Mouse (Mus musculus) adrenal gland, postnatal 36 days (tissue): ENCODE measurements around the gene Olfr456. TPM values are rescaled to one million over a fixed set of nuclear protein-coding genes. Genes with fewer than 3 reads are reported as not detected.
"Not testable (repeated sequence)": the region's sequence is repeated elsewhere in the genome, so short reads cannot be mapped to it uniquely, and the experiment has no call there.

Experiments used
- DNase-seq, 2 experiments: peaks; one replicate each; pipeline ENCODE4 v3.0.0; 2021; ENCODE audit warnings: mixed read lengths in 1 of 2
- long read RNA-seq, 2 experiments: library from polyadenylated mRNA; stranded (forward); transcript quantifications; one replicate each; pipeline ENCODE4 v2.0.0; 2021; ENCODE audit warnings: borderline sequencing depth in 2 of 2
- total RNA-seq, 2 experiments: library from RNA; stranded (reverse); gene quantifications; 2 replicates each; pipeline ENCODE4 v1.2.3; 2021

The Olfr456 gene
- total RNA-seq = not detected
- long read RNA-seq, experiment 1 = 0 reads
- long read RNA-seq, experiment 2 = 0 reads

DNA sequence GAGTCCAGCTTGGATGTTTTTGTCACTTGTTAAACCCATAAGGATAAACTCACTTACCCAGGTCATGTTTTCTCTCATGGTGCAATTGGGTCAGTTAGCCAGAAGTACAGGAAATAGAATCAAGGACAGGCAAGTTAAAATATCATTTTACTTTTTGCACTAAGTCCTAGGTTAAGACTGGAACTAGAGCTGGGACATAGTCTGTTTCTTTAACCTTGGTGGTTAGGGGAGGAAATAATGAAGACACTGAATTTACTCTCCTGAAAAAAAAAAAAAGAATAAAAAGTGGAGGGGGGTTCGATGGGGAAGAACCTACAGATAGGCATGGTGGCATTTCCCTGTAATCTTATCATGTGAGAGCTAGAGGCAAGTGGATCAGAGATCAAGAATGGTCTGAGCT lies at the start of gene Olfr456:
Gene Olfr456, minus strand, starts transcription at position 101 of the 400 bp plus-strand sequence.
- no peak for DNase-seq

DNA sequence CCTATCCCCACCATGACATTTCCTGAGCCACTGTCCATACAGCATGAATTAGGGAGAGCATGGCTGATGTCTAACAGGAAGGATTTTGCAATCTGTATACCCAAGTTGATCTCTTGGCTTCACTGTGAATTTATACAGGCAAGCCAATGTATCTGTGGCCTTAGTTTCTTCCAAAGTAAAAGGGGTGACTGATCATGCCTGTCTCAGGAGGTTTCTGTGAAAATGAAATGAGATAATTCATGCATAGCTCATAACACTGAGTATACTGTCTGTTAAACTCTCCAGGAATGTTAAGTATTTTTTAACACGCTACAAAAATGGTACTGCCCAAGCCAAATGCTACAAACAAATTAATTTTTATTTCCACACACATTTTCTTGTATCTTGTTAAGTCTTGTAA lies 26.4 kb upstream of the Olfr456 start:
- DNase-seq = no peak

DNA sequence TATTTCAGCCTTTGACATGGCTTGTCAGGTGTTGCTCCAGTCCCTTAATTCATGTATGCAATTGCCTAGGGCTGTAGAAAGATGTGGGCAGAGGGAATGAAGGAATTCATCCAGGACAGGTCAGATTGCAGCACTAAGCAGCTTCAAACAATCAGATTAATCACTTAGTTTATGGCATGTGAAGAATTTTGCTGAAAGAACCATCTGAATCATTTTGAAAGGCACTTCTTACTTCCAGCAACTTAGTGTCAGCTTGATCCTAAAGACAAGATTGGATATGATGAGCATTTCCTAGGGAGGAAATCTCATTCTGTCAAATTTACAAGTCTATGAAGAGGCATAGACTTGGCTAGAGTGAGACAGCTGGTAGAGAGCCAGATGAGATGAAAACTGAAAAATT lies 22.3 kb upstream of the Olfr456 start:
- no peak for DNase-seq

DNA sequence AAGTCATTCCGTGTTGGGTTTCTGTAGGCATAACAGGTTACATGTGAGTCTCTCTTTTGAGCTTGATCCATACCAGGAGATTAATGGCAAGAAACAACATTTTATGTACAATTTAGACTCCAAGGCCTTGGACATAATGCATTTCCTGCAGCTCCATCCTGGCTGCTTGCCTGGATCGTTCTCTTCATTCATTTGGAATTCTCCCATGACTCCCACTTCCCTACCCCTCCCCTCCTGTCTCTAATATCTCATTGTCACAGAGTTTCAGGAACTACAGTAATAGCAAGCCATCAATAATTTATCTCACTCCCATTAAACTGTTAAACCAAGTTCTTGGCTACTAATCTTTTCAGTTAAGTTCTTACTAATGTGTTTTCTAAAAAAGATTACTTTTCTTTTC lies 16.5 kb upstream of the Olfr456 start:
- DNase-seq = peak in 1 of 2 experiments; percentile 30

DNA sequence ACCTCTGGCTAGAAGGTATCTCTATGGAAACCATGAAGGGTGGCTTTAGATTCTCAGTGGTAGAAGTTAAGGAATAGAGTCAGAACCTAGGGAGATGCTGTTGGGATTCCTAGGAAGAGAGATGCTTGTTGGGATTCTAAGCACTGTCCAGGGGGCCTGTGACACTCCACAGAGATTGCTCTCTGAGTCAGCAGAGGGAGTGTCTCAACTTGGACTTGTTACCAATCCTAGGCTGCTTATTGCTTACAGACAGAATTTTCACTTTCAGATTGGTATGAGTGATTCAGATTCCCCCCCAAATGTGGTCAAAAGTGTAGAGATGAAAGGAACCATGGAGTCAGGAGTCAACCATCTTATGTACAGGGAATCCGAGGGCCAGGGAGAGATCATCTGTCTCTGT lies 2.7 kb upstream of the Olfr456 start:
- DNase-seq = no peak

DNA sequence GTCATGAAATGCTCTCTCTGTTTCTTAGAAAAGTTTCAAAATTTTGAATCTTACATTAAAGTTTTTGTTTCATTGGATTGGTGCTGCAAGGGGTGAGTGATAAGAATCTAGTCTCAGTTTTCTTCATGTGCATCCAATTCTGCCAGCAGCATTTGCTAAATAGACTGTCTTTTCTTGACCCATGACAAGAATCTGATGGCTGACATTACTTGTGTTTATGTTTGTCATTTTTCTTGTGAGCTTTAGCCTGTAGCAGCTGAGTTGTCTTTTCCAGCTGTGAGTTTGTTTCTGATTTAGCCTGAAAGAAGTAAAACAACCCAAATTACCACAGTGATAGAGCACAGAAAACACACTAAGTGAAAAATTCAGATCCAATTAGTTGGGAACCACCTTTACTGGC lies 2.4 kb downstream of the Olfr456 start:
- no peak for DNase-seq

DNA sequence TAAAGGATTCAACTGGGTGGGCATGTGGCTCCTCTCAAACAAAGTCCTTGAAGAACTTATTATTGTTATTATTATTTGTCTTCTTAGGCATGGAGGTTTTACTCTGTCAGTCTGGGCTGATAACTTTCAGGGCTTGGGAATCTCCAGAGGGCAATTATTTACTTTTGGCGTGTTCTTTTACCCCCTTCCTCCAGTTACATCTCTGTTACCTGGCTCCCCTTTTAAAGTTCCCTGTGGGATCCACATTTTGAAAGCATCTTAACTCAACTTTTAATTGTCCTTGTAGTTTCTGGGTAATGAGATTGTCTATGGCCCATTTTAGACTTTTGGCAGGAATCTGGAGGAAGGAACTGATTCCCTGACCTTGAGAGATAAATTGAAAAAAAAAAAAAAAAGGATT lies 10.8 kb downstream of the Olfr456 start, which contains the start of gene Olfr457:
Gene Olfr457, minus strand, starts transcription at position 101 of the 400 bp plus-strand sequence.
- DNase-seq = no peak

DNA sequence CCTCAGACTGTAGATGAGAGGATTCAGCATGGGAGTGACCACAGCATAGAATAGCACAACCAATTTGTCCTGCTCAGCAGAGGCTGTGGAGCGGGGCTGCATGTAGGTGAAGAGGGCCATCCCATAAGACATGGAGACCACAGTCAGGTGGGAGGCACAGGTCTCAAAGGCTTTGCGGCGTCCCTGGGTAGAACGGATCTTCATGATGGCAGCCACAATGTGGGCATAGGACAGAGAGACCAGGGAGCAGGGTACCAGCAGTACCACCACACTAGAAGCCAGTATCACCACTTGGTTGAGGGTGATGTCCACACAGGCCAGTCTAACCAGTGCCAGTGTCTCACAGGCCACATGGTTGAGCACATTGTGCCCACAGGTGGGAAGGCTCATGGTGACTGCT lies 15.7 kb downstream of the Olfr456 start:
- not testable (repeated sequence) for DNase-seq

DNA sequence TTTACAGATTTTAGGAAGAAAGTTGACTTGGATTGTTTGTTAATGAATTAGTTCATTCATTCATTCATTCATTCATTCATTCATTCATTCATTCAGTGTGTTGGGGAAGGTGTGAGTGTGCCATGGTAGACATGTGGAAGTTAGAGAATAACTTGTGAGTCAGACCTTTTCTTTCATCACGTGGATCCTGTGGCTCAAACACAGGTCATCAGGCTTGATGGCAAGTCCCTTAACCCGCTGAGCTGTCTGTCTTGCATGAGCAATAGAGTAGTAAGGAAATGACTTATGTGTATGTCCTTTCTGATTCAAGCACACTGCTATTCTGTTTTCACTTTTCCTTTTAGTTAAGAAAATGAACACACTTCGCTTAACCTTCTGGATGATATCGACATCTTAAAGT lies 16.5 kb downstream of the Olfr456 start:
- peak; percentile 3 to 7 for DNase-seq

DNA sequence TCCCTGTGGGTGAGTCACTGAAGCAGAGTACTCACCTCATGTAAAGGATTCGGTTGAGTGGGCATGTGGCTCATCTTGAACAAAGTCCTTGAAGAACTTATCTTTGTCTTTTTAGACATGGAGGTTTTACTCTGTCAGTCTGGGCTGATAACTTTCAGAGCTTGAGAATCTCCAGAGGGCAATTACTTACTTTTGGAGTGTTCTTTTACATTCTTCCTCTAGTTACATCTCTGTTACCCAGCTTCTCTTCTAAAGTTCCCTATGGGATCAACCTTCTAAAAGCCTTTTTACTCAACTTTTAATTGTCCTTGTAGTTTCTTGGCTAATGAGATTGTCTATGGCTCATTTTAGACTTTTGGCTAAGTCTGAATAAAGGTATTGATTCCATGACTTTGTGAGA lies 21.9 kb downstream of the Olfr456 start, which contains the start of gene Olfr458:
Gene Olfr458, minus strand, starts transcription at position 101 of the 400 bp plus-strand sequence.
- DNase-seq = no peak

DNA sequence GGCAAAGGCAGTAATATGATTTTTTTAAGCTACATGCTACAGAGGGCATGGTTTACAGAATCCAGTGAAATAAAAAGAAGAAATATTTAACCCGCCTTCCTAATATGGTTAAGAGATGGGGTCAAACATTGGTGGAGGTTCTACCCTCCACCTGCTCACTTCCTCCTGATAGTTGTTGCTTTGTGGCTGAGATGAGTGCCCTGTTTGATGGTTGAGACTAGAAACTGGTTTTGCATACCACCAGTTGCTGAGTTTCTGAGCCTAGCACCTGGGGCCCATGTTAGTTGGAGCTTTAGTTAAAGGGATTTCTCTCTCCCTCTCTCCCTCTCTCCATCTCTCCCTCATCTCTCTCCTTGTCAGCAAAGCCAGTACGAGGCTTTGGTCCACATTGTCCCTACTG lies 39.6 kb downstream of the Olfr456 start:
- DNase-seq = no peak

DNA sequence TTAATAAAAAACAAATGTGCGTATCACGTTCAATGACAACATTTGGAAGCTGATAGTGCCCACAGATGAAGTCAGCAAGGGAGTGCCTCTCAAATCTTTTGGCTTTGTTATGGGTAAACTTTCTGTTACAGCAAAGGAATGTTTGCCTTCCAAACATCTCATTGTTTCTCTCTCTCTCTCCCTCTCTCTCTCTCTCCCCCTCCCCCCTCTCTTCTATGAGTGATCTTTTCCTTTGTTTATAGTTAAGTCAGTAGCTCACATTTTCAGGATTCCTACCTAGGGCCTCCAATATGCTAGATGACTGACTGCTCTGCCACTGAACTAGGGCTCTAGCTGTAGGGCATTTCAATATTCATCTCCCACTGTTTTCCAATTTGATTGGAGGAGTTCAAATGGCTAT lies 42.5 kb downstream of the Olfr456 start:
- no peak for DNase-seq

DNA sequence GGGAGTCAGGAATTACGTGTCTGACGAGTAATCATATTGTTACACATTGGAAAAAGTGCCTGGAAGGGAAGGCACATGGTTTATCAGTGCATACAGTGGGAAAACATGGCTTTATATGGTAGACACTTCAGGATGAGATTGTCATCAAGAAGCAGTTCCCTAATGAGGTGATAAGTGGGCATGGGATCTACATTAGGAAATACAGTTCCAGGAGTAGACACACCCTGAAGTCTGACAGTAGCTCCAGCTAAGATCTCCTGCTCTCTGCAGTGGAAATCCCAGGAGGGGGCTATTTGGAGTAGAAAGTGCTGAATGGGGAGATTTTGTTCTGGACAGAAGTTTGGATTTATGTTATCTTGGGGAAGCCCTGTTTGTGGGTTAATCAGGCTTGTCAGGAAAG lies 45.6 kb downstream of the Olfr456 start:
- no peak for DNase-seq

Other genes with a start within 250 kb of the Olfr456 start
- gene Gstk1, start 241.3 kb downstream of the Olfr456 start, total RNA-seq = 100 to 1,000 TPM in 1 of 2 experiments, 10 to 100 TPM in 1; 71.9 to 345 TPM
- gene Tmem139, start 225.2 kb downstream of the Olfr456 start, total RNA-seq = 1 to 10 TPM in 1 of 2 experiments, not detected in 1; 2.4 TPM
- gene Casp2, start 222.2 kb downstream of the Olfr456 start, total RNA-seq = 10 to 100 TPM; 17.8 to 20.6 TPM
- under 1 TPM in 1 of 2 experiments, not detected in 1; 0.20 TPM for gene Clcn1, start 200.5 kb downstream of the Olfr456 start, total RNA-seq
- gene Fam131b, start 162.6 kb downstream of the Olfr456 start, total RNA-seq = under 1 TPM; 0.23 to 0.60 TPM
- 100 to 1,000 TPM; 107 to 144 TPM for gene Zyx, start 137.6 kb downstream of the Olfr456 start, total RNA-seq
- gene Epha1, start 113.9 kb downstream of the Olfr456 start, total RNA-seq = under 1 TPM; 0.46 to 0.49 TPM
- 1 to 10 TPM; 2.3 to 5.9 TPM for gene Tas2r143, start 87.0 kb downstream of the Olfr456 start, total RNA-seq
- 1 to 10 TPM; 1.3 to 6.4 TPM for gene Tas2r135, start 81.8 kb downstream of the Olfr456 start, total RNA-seq
- gene Tas2r126, start 52.7 kb downstream of the Olfr456 start, total RNA-seq = 1 to 10 TPM in 1 of 2 experiments, not detected in 1; 3.7 TPM
- gene Olfr458, start 22.0 kb downstream of the Olfr456 start, total RNA-seq = not detected
- gene Olfr457, start 10.9 kb downstream of the Olfr456 start, total RNA-seq = not detected
- gene Olfr455, start 60.4 kb upstream of the Olfr456 start, total RNA-seq = not detected
- gene Tcaf3, start 110.5 kb upstream of the Olfr456 start, total RNA-seq = not detected
- gene Tcaf2, start 158.0 kb upstream of the Olfr456 start, total RNA-seq = 10 to 100 TPM in 1 of 2 experiments, 1 to 10 TPM in 1; 9.4 to 13.7 TPM
- 10 to 100 TPM; 71.7 to 85.6 TPM for gene Tcaf1, start 222.9 kb upstream of the Olfr456 start, total RNA-seq